Mouse (Mus musculus): ENCODE data around the gene Abcd1. TPM values are rescaled to one million over a fixed set of nuclear protein-coding genes. Genes with fewer than 3 reads are reported as not detected.

Gene Abcd1
- total and polyA plus RNA-seq, 2 experiments from 2014 or later = 7.6 to 11.7 TPM

- H3K36me3 ChIP-seq (ENCODE audit: insufficient read depth) = peaks cover 15% of the 10 kb centered on the region
- DNase-seq (no peak), ATAC-seq (no peak)
- TF ChIP-seq CTCF (IDR thresholded peaks at IDR 0.05; ENCODE audit: low read depth) = no peak
- H3K4me3 ChIP-seq (ENCODE audit: low read depth, low read length) = no peak overlapping the region
- no peak overlapping the region for H3K4me2 ChIP-seq (ENCODE audit: low read depth)
- no peak overlapping the region for H3K27ac ChIP-seq (ENCODE audit: low read depth, low read length)
- H3K4me1 ChIP-seq (ENCODE audit: insufficient read depth) = no peaks in the 10 kb centered on the region
- 94% methylated on average over 4 of the region's 4 CpGs for WGBS
- no peak overlapping the region for H3K9ac ChIP-seq
- H3K9me3 ChIP-seq (ENCODE audit: low read length) = no peaks in the 10 kb centered on the region
- H3K27me3 ChIP-seq (ENCODE audit: insufficient read depth, low read length) = no peaks in the 10 kb centered on the region
These were observed 39.7 kb upstream of the Abcd1 start for GRCm38 (mm10) chrX:73676668-73677067.

- no peak overlapping the region for H3K27ac ChIP-seq (ENCODE audit: low read depth, low read length)
- no peak overlapping the region for H3K4me2 ChIP-seq (ENCODE audit: low read depth)
- peaks cover 25% of the 10 kb centered on the region for H3K36me3 ChIP-seq (ENCODE audit: insufficient read depth)
- no peak for DNase-seq
- no peak for TF ChIP-seq CTCF (IDR thresholded peaks at IDR 0.05; ENCODE audit: low read depth)
- no peak for ATAC-seq
- no peaks in the 10 kb centered on the region for H3K9me3 ChIP-seq (ENCODE audit: low read length)
- no peak overlapping the region for H3K9ac ChIP-seq
- no peaks in the 10 kb centered on the region for H3K27me3 ChIP-seq (ENCODE audit: insufficient read depth, low read length)
- 81% methylated on average over 2 of the region's 2 CpGs for WGBS
- H3K4me3 ChIP-seq (ENCODE audit: low read depth, low read length) = no peak overlapping the region
- no peaks in the 10 kb centered on the region for H3K4me1 ChIP-seq (ENCODE audit: insufficient read depth)
These were observed 32.2 kb upstream of the Abcd1 start for GRCm38 (mm10) chrX:73684156-73684555.

- no peak for DNase-seq
- Histone ChIP-seq H3K9me3 (ENCODE audit: low read length) (no peaks in the 10 kb centered on the region), H3K27me3 (ENCODE audit: insufficient read depth, low read length) (no peaks in the 10 kb centered on the region), H3K4me2 (ENCODE audit: low read depth) (no peak overlapping the region), H3K9ac (no peak overlapping the region), H3K27ac (ENCODE audit: low read depth, low read length) (no peak overlapping the region), H3K4me3 (ENCODE audit: low read depth, low read length) (no peak overlapping the region), H3K36me3 (ENCODE audit: insufficient read depth) (peaks cover 22% of the 10 kb centered on the region), H3K4me1 (ENCODE audit: insufficient read depth) (no peaks in the 10 kb centered on the region)
- ATAC-seq = no peak
- no peak for TF ChIP-seq CTCF (IDR thresholded peaks at IDR 0.05; ENCODE audit: low read depth)
These were observed 31.4 kb upstream of the Abcd1 start for GRCm38 (mm10) chrX:73684978-73685377.

- Histone ChIP-seq H3K27ac (ENCODE audit: low read depth, low read length) (no peak overlapping the region), H3K4me3 (ENCODE audit: low read depth, low read length) (no peak overlapping the region), H3K36me3 (ENCODE audit: insufficient read depth) (peaks cover 17% of the 10 kb centered on the region; the same call in 1 of the 2 replicates), H3K9ac (no peak overlapping the region), H3K9me3 (ENCODE audit: low read length) (no peaks in the 10 kb centered on the region), H3K27me3 (ENCODE audit: insufficient read depth, low read length) (no peaks in the 10 kb centered on the region), H3K4me2 (ENCODE audit: low read depth) (no peak overlapping the region), H3K4me1 (ENCODE audit: insufficient read depth) (no peaks in the 10 kb centered on the region)
- no peak for ATAC-seq
- DNase-seq = no peak
- no peak for TF ChIP-seq CTCF (IDR thresholded peaks at IDR 0.05; ENCODE audit: low read depth)
- WGBS = 76% methylated on average over 3 of the region's 3 CpGs
These were observed 30.8 kb upstream of the Abcd1 start for GRCm38 (mm10) chrX:73685629-73686028.

GRCm38 (mm10) chrX:73690917-73691629 lies 25.3 kb upstream of the Abcd1 start:
- H3K4me2 ChIP-seq (ENCODE audit: low read depth) = no peak overlapping the region
- DNase-seq (peak; percentile 43), ATAC-seq (peak; percentile 68)
- peak; percentile 71 for TF ChIP-seq CTCF (IDR thresholded peaks at IDR 0.05; ENCODE audit: low read depth)
- H3K4me1 ChIP-seq (ENCODE audit: insufficient read depth) = no peaks in the 10 kb centered on the region
- H3K27me3 ChIP-seq (ENCODE audit: insufficient read depth, low read length) = no peaks in the 10 kb centered on the region
- 70% methylated on average over 5 of the region's 5 CpGs for WGBS
- no peak overlapping the region for H3K4me3 ChIP-seq (ENCODE audit: low read depth, low read length)
- no peak overlapping the region for H3K27ac ChIP-seq (ENCODE audit: low read depth, low read length)
- no peaks in the 10 kb centered on the region for H3K9me3 ChIP-seq (ENCODE audit: low read length)
- H3K9ac ChIP-seq = no peak overlapping the region
- H3K36me3 ChIP-seq (ENCODE audit: insufficient read depth) = 0 out of 2 replicates have a peak, but pooled peaks cover 13% of the 10 kb centered on the region

GRCm38 (mm10) chrX:73700472-73700871 lies 15.9 kb upstream of the Abcd1 start:
- Histone ChIP-seq H3K27me3 (ENCODE audit: insufficient read depth, low read length) (no peaks in the 10 kb centered on the region), H3K9me3 (ENCODE audit: low read length) (no peaks in the 10 kb centered on the region), H3K36me3 (ENCODE audit: insufficient read depth) (no peaks in the 10 kb centered on the region; the same call in 1 of the 2 replicates), H3K4me1 (ENCODE audit: insufficient read depth) (no peaks in the 10 kb centered on the region), H3K4me3 (ENCODE audit: low read depth, low read length) (no peak overlapping the region), H3K4me2 (ENCODE audit: low read depth) (no peak overlapping the region), H3K27ac (ENCODE audit: low read depth, low read length) (no peak overlapping the region), H3K9ac (no peak overlapping the region)
- peak; percentile 16 for DNase-seq
- WGBS = 79% methylated on average over 1 of the region's 1 CpGs
- ATAC-seq = no peak
- TF ChIP-seq CTCF (IDR thresholded peaks at IDR 0.05; ENCODE audit: low read depth) = peak; percentile 44

GRCm38 (mm10) chrX:73715476-73716108 lies 805 bp upstream of the Abcd1 start:
- H3K27ac ChIP-seq (ENCODE audit: low read depth, low read length) = peak overlapping the region; percentile 78; the same call in 1 of the 2 replicates
- 30% methylated on average over 21 of the region's 21 CpGs for WGBS
- peak overlapping the region; percentile 61 for H3K4me2 ChIP-seq (ENCODE audit: low read depth)
- H3K4me3 ChIP-seq (ENCODE audit: low read depth, low read length) = peak overlapping the region; percentile 48
- ATAC-seq (peak; percentile 34), DNase-seq (peak; percentile 35)
- H3K27me3 ChIP-seq (ENCODE audit: insufficient read depth, low read length) = no peaks in the 10 kb centered on the region
- TF ChIP-seq CTCF (IDR thresholded peaks at IDR 0.05; ENCODE audit: low read depth) = peak; percentile 25; the same call in 1 of the 2 replicates
- H3K36me3 ChIP-seq (ENCODE audit: insufficient read depth) = no peaks in the 10 kb centered on the region
- no peaks in the 10 kb centered on the region for H3K9me3 ChIP-seq (ENCODE audit: low read length)
- H3K4me1 ChIP-seq (ENCODE audit: insufficient read depth) = no peaks in the 10 kb centered on the region
- H3K9ac ChIP-seq = peak overlapping the region; percentile 59
